ENCODE assay signal across 30 mouse cellular contexts in the genomic region with DNA sequence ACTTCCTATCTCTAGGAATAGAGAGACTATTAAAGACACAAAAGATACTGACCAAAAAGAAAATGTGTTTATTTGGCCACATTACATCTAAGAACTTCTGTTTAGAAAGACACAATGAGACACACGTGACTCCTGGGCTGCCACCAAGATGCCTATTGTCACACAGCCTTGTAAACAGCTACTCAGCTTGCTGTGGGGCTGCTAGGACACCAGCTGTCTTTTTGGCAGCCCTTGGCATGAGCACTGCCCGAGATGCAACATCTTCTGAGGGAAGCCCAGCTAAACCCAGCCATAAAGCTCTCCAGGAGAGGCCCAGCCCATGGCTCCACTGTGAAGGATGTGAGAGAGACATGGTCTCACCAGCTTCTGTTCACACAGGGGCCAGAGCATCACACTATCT. TPM values are rescaled to one million over a fixed set of nuclear protein-coding genes. Genes with fewer than 3 reads are reported as not detected.
DNase-seq lines count a peak whose midpoint lies in the region; ATAC-seq and TF ChIP-seq lines count a peak whose summit lies in the region.
"Had no signal": no experiment of that assay in that cellular context is flagged by ENCODE, and none has a peak within 500 bp of the region (broad histone marks: within the 10 kb centered on the region; RNA-seq: fewer than 3 reads in every experiment).

No protein-coding gene starts in this region.

- TF ChIP-seq EP300 in stomach, postnatal 0 days (optimal IDR thresholded peaks at IDR 0.05): no peak

- WGBS in lung, embryonic 15.5 days: 72% methylated on average over 2 of the region's 2 CpGs
- WGBS in stomach, embryonic 16.5 days: 74% methylated on average over 2 of the region's 2 CpGs
- WGBS in stomach, postnatal 0 days: 63% methylated on average over 2 of the region's 2 CpGs

- TF ChIP-seq CTCF in stomach, postnatal 0 days (IDR thresholded peaks at IDR 0.05; ENCODE audit: low read depth): no peak

- no peak overlapping the region for H3K9ac ChIP-seq in lung, embryonic 15.5 days
- H3K9ac ChIP-seq in stomach, embryonic 16.5 days (ENCODE audit: low read length): no peak overlapping the region
- no peak overlapping the region for H3K9ac ChIP-seq in stomach, postnatal 0 days (ENCODE audit: low read length)
- H3K9ac ChIP-seq: embryonic facial prominence, embryonic 12.5 days; heart, embryonic 15.5 days; limb, embryonic 15.5 days; liver, embryonic 14.5 days; stomach, embryonic 15.5 days had no signal

- no peaks in the 10 kb centered on the region for H3K9me3 ChIP-seq in lung, embryonic 15.5 days
- H3K9me3 ChIP-seq in stomach, embryonic 16.5 days (replicated peaks; ENCODE audit: control insufficient read depth, low read length): no peaks in the 10 kb centered on the region
- H3K9me3 ChIP-seq in stomach, postnatal 0 days (ENCODE audit: control insufficient read depth, low read length): no peaks in the 10 kb centered on the region
- H3K9me3 ChIP-seq: embryonic facial prominence, embryonic 12.5 days; heart, embryonic 10.5 days; heart, embryonic 15.5 days; limb, embryonic 10.5 days; limb, embryonic 15.5 days; stomach, embryonic 15.5 days had no signal

- H3K4me2 ChIP-seq in lung, embryonic 15.5 days: no peak overlapping the region
- no peak overlapping the region for H3K4me2 ChIP-seq in stomach, embryonic 16.5 days (ENCODE audit: low read depth, low read length)
- H3K4me2 ChIP-seq in stomach, postnatal 0 days (replicated peaks; ENCODE audit: low read depth): no peak overlapping the region
- H3K4me2 ChIP-seq: embryonic facial prominence, embryonic 12.5 days; heart, embryonic 15.5 days; limb, embryonic 15.5 days; stomach, embryonic 15.5 days had no signal

- ATAC-seq in lung, embryonic 15.5 days (ENCODE audit: borderline replicate concordance, extremely low read depth, low FRiP score, low TSS enrichment): peak; percentile 32; the same call in 1 of the 2 replicates
- no peak for ATAC-seq in stomach, embryonic 16.5 days (ENCODE audit: insufficient read depth, low FRiP score)
- no peak for ATAC-seq in stomach, postnatal 0 days (ENCODE audit: low FRiP score, low TSS enrichment)
- ATAC-seq: forebrain, embryonic 14.5 days; intestine, embryonic 16.5 days; Patski had no signal

- DNase-seq in cerebellum, postnatal 25 days: peak; percentile 49 to 55
- no peak for DNase-seq in cerebellum, postnatal 4 days (ENCODE audit: low spot score in 2 of 2)
- no peak for DNase-seq in lung, postnatal 25 days (ENCODE audit: low spot score)
- DNase-seq in stomach, postnatal 0 days (ENCODE audit: low spot score): no peak
- no peak for DNase-seq in heart, postnatal 4 days
- DNase-seq: adrenal gland, postnatal 10 days; cerebellum, adult 11 months; embryo, embryonic 11 days; gastrocnemius, postnatal 25 days; heart, adult 11 months; kidney, adult 8-10 months; kidney, postnatal 4 days; midbrain, embryonic 14.5 days; right cerebral cortex, postnatal 25 days; thymus, adult 18-20 months; thymus, postnatal 25 days had no signal

- no peaks in the 10 kb centered on the region for H3K4me1 ChIP-seq in lung, embryonic 15.5 days
- H3K4me1 ChIP-seq in stomach, embryonic 16.5 days (ENCODE audit: control insufficient read depth, insufficient read depth, low read length): peaks cover 5% of the 10 kb centered on the region; the same call in 1 of the 2 replicates
- no peaks in the 10 kb centered on the region for H3K4me1 ChIP-seq in stomach, postnatal 0 days (replicated peaks; ENCODE audit: control insufficient read depth, insufficient read depth)
- H3K4me1 ChIP-seq: embryonic facial prominence, embryonic 12.5 days; heart, embryonic 10.5 days; limb, embryonic 10.5 days; stomach, embryonic 15.5 days had no signal

- no peak overlapping the region for H3K4me3 ChIP-seq in lung, embryonic 15.5 days
- H3K4me3 ChIP-seq in stomach, embryonic 16.5 days (replicated peaks; ENCODE audit: low read length): no peak overlapping the region
- no peak overlapping the region for H3K4me3 ChIP-seq in stomach, postnatal 0 days (ENCODE audit: low read depth, low read length)
- H3K4me3 ChIP-seq: embryonic facial prominence, embryonic 12.5 days; heart, embryonic 10.5 days; heart, embryonic 15.5 days; limb, embryonic 10.5 days; limb, embryonic 15.5 days; stomach, embryonic 15.5 days had no signal

- H3K27ac ChIP-seq in lung, embryonic 15.5 days: no peak overlapping the region
- 0 out of 2 replicates have a peak overlapping the region, but pooled peaks have one; percentile 10 for H3K27ac ChIP-seq in stomach, embryonic 16.5 days (ENCODE audit: low read length)
- H3K27ac ChIP-seq in stomach, postnatal 0 days (replicated peaks): no peak overlapping the region
- H3K27ac ChIP-seq: embryonic facial prominence, embryonic 12.5 days; heart, embryonic 10.5 days; heart, embryonic 15.5 days; kidney, postnatal 0 days; limb, embryonic 10.5 days; limb, embryonic 15.5 days; liver, embryonic 14.5 days; macrophage had no signal

- peaks cover 50% of the 10 kb centered on the region for H3K36me3 ChIP-seq in lung, embryonic 15.5 days
- H3K36me3 ChIP-seq in stomach, embryonic 16.5 days (ENCODE audit: control insufficient read depth, insufficient read depth, low read length): peaks cover 10% of the 10 kb centered on the region
- peaks cover 3% of the 10 kb centered on the region; the same call in 1 of the 2 replicates for H3K36me3 ChIP-seq in stomach, postnatal 0 days (ENCODE audit: control insufficient read depth, insufficient read depth, low read length)

- no peaks in the 10 kb centered on the region for H3K27me3 ChIP-seq in lung, embryonic 15.5 days
- no peaks in the 10 kb centered on the region for H3K27me3 ChIP-seq in stomach, embryonic 16.5 days (ENCODE audit: control insufficient read depth, insufficient read depth, low read length)
- H3K27me3 ChIP-seq in stomach, postnatal 0 days (ENCODE audit: control insufficient read depth, insufficient read depth, low read length): no peaks in the 10 kb centered on the region
- H3K27me3 ChIP-seq: embryonic facial prominence, embryonic 12.5 days; heart, embryonic 15.5 days; limb, embryonic 15.5 days; Patski; stomach, embryonic 15.5 days had no signal

RNA-seq across cellular contexts. Expression of gene Sh3pxd2b, which starts 45.5 kb away (rescaled TPM):
- polyA plus RNA-seq in lung, embryonic 15.5 days (2015; fragmentation: Nextera tagmentation; extraction: Ambion mirVana): 21.8 and 24.3 TPM in 2 replicates
- 21.3 and 21.5 TPM in 2 replicates for polyA plus RNA-seq in stomach, embryonic 16.5 days (2015; fragmentation: Nextera tagmentation; extraction: Ambion mirVana)
- polyA plus RNA-seq in stomach, postnatal 0 days (2015; fragmentation: Nextera tagmentation; extraction: Ambion mirVana): 4.8 and 5.0 TPM in 2 replicates
- 10 to 100 TPM; 30.1 to 31.0 TPM for total RNA-seq in heart, postnatal 4 days (2021)

Comparison
In these comparisons a context has a peak if more than half of its experiments do, and no peak if none do; other contexts are left out.
1. DNase-seq: peak in cerebellum, postnatal 25 days (2 of 2); none in cerebellum, postnatal 4 days (0 of 2), lung, postnatal 25 days (single experiment), stomach, postnatal 0 days (single experiment) and heart, postnatal 4 days (single experiment).